ENCODE assay signal across 16 mouse cellular contexts in genomic region chr16:25956831-25957230, GRCm38 (mm10).
"Had no signal": no experiment of that assay in that cellular context is flagged by ENCODE, and none has a peak within 500 bp of the region (broad histone marks: within the 10 kb centered on the region; RNA-seq: fewer than 3 reads in every experiment).

No protein-coding gene starts in this region.

- H3K4me1 ChIP-seq: neural tube, embryonic 13.5 days; neural tube, embryonic 15.5 days; stomach, embryonic 15.5 days had no signal

- H3K4me3 ChIP-seq: neural tube, embryonic 13.5 days; neural tube, embryonic 15.5 days; stomach, embryonic 15.5 days had no signal

- DNase-seq: retina, postnatal 1 day; right cerebral cortex, adult 18-20 months; right cerebral cortex, postnatal 14 days; right cerebral cortex, postnatal 25 days; right cerebral cortex, postnatal 4 days; spleen, adult 18-20 months; thymus, adult 18-20 months; thymus, adult 2 months; thymus, postnatal 14 days; thymus, postnatal 25 days; thymus, postnatal 36 days; thymus, postnatal 4 days had no signal

- H3K27me3 ChIP-seq: neural tube, embryonic 13.5 days; neural tube, embryonic 15.5 days; stomach, embryonic 15.5 days had no signal

- H3K36me3 ChIP-seq: neural tube, embryonic 13.5 days; neural tube, embryonic 15.5 days; stomach, embryonic 15.5 days had no signal

- H3K27ac ChIP-seq: neural tube, embryonic 13.5 days; neural tube, embryonic 15.5 days; stomach, embryonic 15.5 days; stomach, postnatal 0 days had no signal
